Mouse (Mus musculus) myocyte (in vitro differentiated cells): Measurements from ENCODE around the gene Katnal1.

Source experiments
- MAX ChIP-seq: IDR thresholded peaks from one replicate; pipeline ENCODE4 v1.6.1; 2011; ENCODE audit warnings: low read depth, mild to moderate bottlenecking, control low read depth
- MYOD1 ChIP-seq, 3 experiments: IDR thresholded peaks; one replicate each; pipeline ENCODE4 v1.6.1; 2011; ENCODE audit warnings: control low read depth in 2 of 3, low read depth in 2 of 3, mild to moderate bottlenecking in 2 of 3, moderate library complexity in 1 of 3; ENCODE audit not compliant: insufficient read length in 2 of 3, control insufficient read depth in 1 of 3

DNA sequence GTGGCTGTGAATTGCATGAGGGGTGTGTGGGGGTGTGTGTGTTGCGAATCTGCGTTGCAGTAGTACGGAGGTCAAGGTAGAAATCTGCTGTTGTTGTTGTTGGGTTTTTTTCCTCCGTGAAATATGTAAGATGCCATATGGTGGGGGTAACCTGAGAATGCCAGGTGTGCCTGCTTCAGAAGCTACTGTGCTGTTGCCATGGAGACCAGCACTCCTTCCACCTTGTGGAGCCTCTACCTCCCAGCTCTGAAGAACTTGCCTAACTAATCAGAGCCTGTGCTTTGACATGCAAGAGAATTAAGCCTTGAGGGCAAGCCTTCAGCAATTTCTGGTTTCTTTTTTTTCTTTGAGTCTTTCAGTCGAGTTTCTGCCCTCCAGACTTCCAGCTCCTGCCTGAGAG, 75.0 kb downstream of the Katnal1 start:
- TF ChIP-seq MYOD1 (IDR thresholded peaks at IDR 0.05; ENCODE audit: control insufficient read depth in 1 of 3, insufficient read length in 2 of 3, low read depth in 2 of 3) = no peak
- no peak for TF ChIP-seq MAX
